In genomic region chr4:59644431-59644830, GRCm38 (mm10) we compare ENCODE assay signal across 27 mouse cellular contexts. TPM values are rescaled to one million over a fixed set of nuclear protein-coding genes. Genes with fewer than 3 reads are reported as not detected.
DNase-seq lines count a peak whose midpoint lies in the region; ATAC-seq and TF ChIP-seq lines count a peak whose summit lies in the region.
"Had no signal": no experiment of that assay in that cellular context is flagged by ENCODE, and none has a peak within 500 bp of the region (broad histone marks: within the 10 kb centered on the region; RNA-seq: fewer than 3 reads in every experiment).

No protein-coding gene starts in this region.

- no peaks in the 10 kb centered on the region for H3K36me3 ChIP-seq in forebrain, embryonic 15.5 days
- no peaks in the 10 kb centered on the region for H3K36me3 ChIP-seq in forebrain, embryonic 10.5 days (replicated peaks)
- no peaks in the 10 kb centered on the region for H3K36me3 ChIP-seq in kidney, adult 2 months (ENCODE audit: control insufficient read depth, insufficient read depth, low read length)
- no peaks in the 10 kb centered on the region for H3K36me3 ChIP-seq in liver, embryonic 12.5 days
- no peaks in the 10 kb centered on the region for H3K36me3 ChIP-seq in liver, embryonic 11.5 days (ENCODE audit: control insufficient read depth, insufficient read depth, low read length)
- H3K36me3 ChIP-seq in liver, embryonic 15.5 days (replicated peaks) = no peaks in the 10 kb centered on the region
- H3K36me3 ChIP-seq: embryonic facial prominence, embryonic 12.5 days; heart, embryonic 13.5 days; limb, embryonic 10.5 days; midbrain, embryonic 12.5 days had no signal

- H3K9ac ChIP-seq in forebrain, embryonic 15.5 days (replicated peaks) = no peak overlapping the region
- no peak overlapping the region for H3K9ac ChIP-seq in liver, embryonic 12.5 days
- no peak overlapping the region for H3K9ac ChIP-seq in liver, embryonic 11.5 days (ENCODE audit: low read depth, low read length)
- no peak overlapping the region for H3K9ac ChIP-seq in liver, embryonic 15.5 days
- H3K9ac ChIP-seq: embryonic facial prominence, embryonic 12.5 days; forebrain, postnatal 0 days; heart, embryonic 13.5 days; liver, embryonic 14.5 days; midbrain, embryonic 12.5 days had no signal

- H3K9me3 ChIP-seq in forebrain, embryonic 15.5 days = no peaks in the 10 kb centered on the region
- no peaks in the 10 kb centered on the region for H3K9me3 ChIP-seq in forebrain, embryonic 10.5 days
- H3K9me3 ChIP-seq in liver, embryonic 12.5 days (replicated peaks) = no peaks in the 10 kb centered on the region
- H3K9me3 ChIP-seq in liver, embryonic 11.5 days (ENCODE audit: control insufficient read depth, low read length) = no peaks in the 10 kb centered on the region
- H3K9me3 ChIP-seq in liver, embryonic 15.5 days (replicated peaks) = no peaks in the 10 kb centered on the region
- H3K9me3 ChIP-seq: embryonic facial prominence, embryonic 12.5 days; heart, embryonic 13.5 days; limb, embryonic 10.5 days; midbrain, embryonic 12.5 days had no signal

- intact Hi-C loops in gastrocnemius, postnatal 36 days (cut with DNase I) = no loop called here

- no peak for TF ChIP-seq POLR2A in kidney, adult 2 months (IDR thresholded peaks at IDR 0.05; ENCODE audit: low read depth, low read length)

- DNase-seq in forebrain, embryonic 10.5 days (ENCODE audit: extremely low spot score, low spot score) = no peak
- peak; percentile 44 for DNase-seq in kidney, adult 2 months
- DNase-seq in kidney, adult 18-20 months = no peak
- DNase-seq in liver, embryonic 11.5 days (ENCODE audit: low spot score) = no peak
- no peak for DNase-seq in gastrocnemius, postnatal 36 days
- DNase-seq: adrenal gland, postnatal 14 days; cerebellum, adult 2 months; cerebellum, postnatal 25 days; forebrain, postnatal 0 days; gastrocnemius, postnatal 14 days; heart, adult 18-20 months; lung, postnatal 10 days; right cerebral cortex, adult 18-20 months; right cerebral cortex, postnatal 4 days; thymus, adult 18-20 months; thymus, postnatal 36 days had no signal

- no peaks in the 10 kb centered on the region for H3K27me3 ChIP-seq in forebrain, embryonic 15.5 days
- no peaks in the 10 kb centered on the region for H3K27me3 ChIP-seq in forebrain, embryonic 10.5 days (ENCODE audit: poor library complexity, severe bottlenecking)
- no peaks in the 10 kb centered on the region for H3K27me3 ChIP-seq in kidney, adult 2 months (replicated peaks; ENCODE audit: control insufficient read depth, insufficient read depth, low read length)
- no peaks in the 10 kb centered on the region for H3K27me3 ChIP-seq in liver, embryonic 12.5 days (replicated peaks)
- no peaks in the 10 kb centered on the region for H3K27me3 ChIP-seq in liver, embryonic 11.5 days (replicated peaks; ENCODE audit: control insufficient read depth, insufficient read depth, low read length)
- H3K27me3 ChIP-seq in liver, embryonic 15.5 days = no peaks in the 10 kb centered on the region
- H3K27me3 ChIP-seq: embryonic facial prominence, embryonic 12.5 days; heart, embryonic 13.5 days; midbrain, embryonic 12.5 days had no signal

- H3K4me1 ChIP-seq in forebrain, embryonic 15.5 days = peaks cover 17% of the 10 kb centered on the region
- peaks cover 19% of the 10 kb centered on the region for H3K4me1 ChIP-seq in forebrain, embryonic 10.5 days
- peaks cover 24% of the 10 kb centered on the region for H3K4me1 ChIP-seq in kidney, adult 2 months (ENCODE audit: control insufficient read depth, insufficient read depth, low read length)
- H3K4me1 ChIP-seq in liver, embryonic 12.5 days = peaks cover 89% of the 10 kb centered on the region
- H3K4me1 ChIP-seq in liver, embryonic 11.5 days (replicated peaks; ENCODE audit: control insufficient read depth, insufficient read depth, low read length) = peaks cover 54% of the 10 kb centered on the region
- peaks cover 81% of the 10 kb centered on the region for H3K4me1 ChIP-seq in liver, embryonic 15.5 days (replicated peaks)
- H3K4me1 ChIP-seq: embryonic facial prominence, embryonic 12.5 days had no signal

- no peak for TF ChIP-seq CTCF in kidney, adult 2 months (conservative IDR thresholded peaks at IDR 0.05; ENCODE audit: insufficient read depth, insufficient read length, low read depth, low read length)

- 0 out of 2 replicates have a peak overlapping the region, but pooled peaks have one; percentile 3 for H3K27ac ChIP-seq in forebrain, embryonic 15.5 days (replicated peaks)
- H3K27ac ChIP-seq in forebrain, embryonic 10.5 days = no peak overlapping the region
- H3K27ac ChIP-seq in kidney, adult 2 months (ENCODE audit: insufficient read depth, low read depth, low read length) = no peak overlapping the region
- H3K27ac ChIP-seq in liver, embryonic 12.5 days = peak overlapping the region; percentile 55
- no peak overlapping the region for H3K27ac ChIP-seq in liver, embryonic 11.5 days (ENCODE audit: low read depth, low read length)
- peak overlapping the region; percentile 51 for H3K27ac ChIP-seq in liver, embryonic 15.5 days (replicated peaks)
- H3K27ac ChIP-seq: embryonic facial prominence, embryonic 12.5 days; heart, embryonic 13.5 days; layer of hippocampus, adult 2 months; limb, embryonic 10.5 days; midbrain, embryonic 12.5 days had no signal

- ATAC-seq in forebrain, embryonic 15.5 days (replicated peaks) = no peak
- no peak for ATAC-seq in liver, embryonic 12.5 days
- ATAC-seq in liver, embryonic 11.5 days (replicated peaks; ENCODE audit: low FRiP score) = no peak
- no peak for ATAC-seq in liver, embryonic 15.5 days (ENCODE audit: insufficient read depth)
- ATAC-seq: CD4-positive, CD25-positive, alpha-beta regulatory T cell, adult 4 months had no signal

- no peak overlapping the region for H3K4me2 ChIP-seq in forebrain, embryonic 15.5 days (replicated peaks)
- no peak overlapping the region for H3K4me2 ChIP-seq in liver, embryonic 12.5 days
- H3K4me2 ChIP-seq in liver, embryonic 11.5 days = no peak overlapping the region
- no peak overlapping the region; the same call in 1 of the 2 replicates for H3K4me2 ChIP-seq in liver, embryonic 15.5 days
- H3K4me2 ChIP-seq: embryonic facial prominence, embryonic 12.5 days; heart, embryonic 13.5 days; midbrain, embryonic 12.5 days had no signal

- 77% methylated on average over 3 of the region's 3 CpGs for WGBS in forebrain, embryonic 15.5 days
- 94% methylated on average over 3 of the region's 3 CpGs for WGBS in forebrain, embryonic 10.5 days
- WGBS in kidney, adult 2 months = 56% methylated on average over 3 of the region's 3 CpGs
- 59% methylated on average over 3 of the region's 3 CpGs for WGBS in liver, embryonic 12.5 days (ENCODE audit: insufficient replicate concordance)
- WGBS in liver, embryonic 11.5 days = 79% methylated on average over 3 of the region's 3 CpGs
- 51% methylated on average over 3 of the region's 3 CpGs for WGBS in liver, embryonic 15.5 days (ENCODE audit: insufficient replicate concordance)

- H3K4me3 ChIP-seq in forebrain, embryonic 15.5 days = no peak overlapping the region
- H3K4me3 ChIP-seq in forebrain, embryonic 10.5 days = no peak overlapping the region
- no peak overlapping the region for H3K4me3 ChIP-seq in kidney, adult 2 months (ENCODE audit: insufficient read depth, low read depth, low read length)
- no peak overlapping the region for H3K4me3 ChIP-seq in liver, embryonic 12.5 days
- no peak overlapping the region for H3K4me3 ChIP-seq in liver, embryonic 11.5 days (ENCODE audit: low read depth, low read length)
- no peak overlapping the region for H3K4me3 ChIP-seq in liver, embryonic 15.5 days (replicated peaks)
- H3K4me3 ChIP-seq: embryonic facial prominence, embryonic 12.5 days; heart, embryonic 13.5 days; layer of hippocampus, adult 2 months; limb, embryonic 10.5 days; midbrain, embryonic 12.5 days; myocyte had no signal

RNA-seq across cellular contexts. Expression of gene E130308A19Rik, which starts 18.4 kb away (rescaled TPM):
- polyA plus RNA-seq in forebrain, embryonic 15.5 days (2015; fragmentation: Nextera tagmentation; extraction: Ambion mirVana) = 32.5 and 36.6 TPM in 2 replicates
- 38.5 and 39.1 TPM in 2 replicates for polyA plus RNA-seq in forebrain, embryonic 10.5 days (2016; fragmentation: Nextera tagmentation; extraction: Ambion mirVana)
- 9.6 and 10.8 TPM in 2 replicates for polyA plus RNA-seq in kidney, adult 2 months (2012; rRNA removed)
- polyA plus RNA-seq in liver, embryonic 12.5 days (2016; fragmentation: Nextera tagmentation; extraction: Ambion mirVana) = 12.8 and 14.8 TPM in 2 replicates
- polyA plus RNA-seq in liver, embryonic 11.5 days (2014; fragmentation: Nextera tagmentation; extraction: Ambion mirVana) = 18.5 and 23.5 TPM in 2 replicates
- 9.8 and 9.9 TPM in 2 replicates for polyA plus RNA-seq in liver, embryonic 15.5 days (2015; fragmentation: Nextera tagmentation; extraction: Ambion mirVana)
- total RNA-seq in gastrocnemius, postnatal 36 days (2021) = 1 to 10 TPM; 3.1 to 4.5 TPM

Comparison
In these comparisons a context has a peak if more than half of its experiments do, and no peak if none do; other contexts are left out.
1. H3K27ac ChIP-seq: peak in forebrain, embryonic 15.5 days (single experiment), liver, embryonic 12.5 days (single experiment) and liver, embryonic 15.5 days (single experiment); none in forebrain, embryonic 10.5 days (single experiment), kidney, adult 2 months (single experiment) and liver, embryonic 11.5 days (single experiment).